Mouse (Mus musculus) embryonic facial prominence, embryonic 12.5 days (tissue): ENCODE measurements around the gene Sh3gl1. TPM values are rescaled to one million over a fixed set of nuclear protein-coding genes. Genes with fewer than 3 reads are reported as not detected.

Source experiments
- ATAC-seq: fragments of 200-750 bp; cut with Nextera tagmentation; 2 replicates; pipeline ENCODE4 v1.8.0; 2017; ENCODE audit not compliant: insufficient number of reproducible peaks, insufficient read depth, low FRiP score, low TSS enrichment
- H3K27ac ChIP-seq: fragments of 300-500 bp; sonication (generic); 2 replicates; pipeline ENCODE4 v1.5.1; 2016; ENCODE audit warnings: mild to moderate bottlenecking
- H3K27me3 ChIP-seq: fragments of 300-500 bp; sonication (generic); 2 replicates; pipeline ENCODE4 v1.6.1; 2016; ENCODE audit warnings: mild to moderate bottlenecking, moderate library complexity
- H3K36me3 ChIP-seq: fragments of 300-500 bp; sonication (generic); 2 replicates; pipeline ENCODE4 v1.6.1; 2016; ENCODE audit warnings: mild to moderate bottlenecking
- H3K4me1 ChIP-seq: fragments of 300-500 bp; sonication (generic); 2 replicates; pipeline ENCODE4 v1.6.1; 2016
- H3K4me2 ChIP-seq: fragments of 300-500 bp; sonication (generic); replicated peaks from 2 replicates; pipeline ENCODE4 v1.6.1; 2016; ENCODE audit warnings: mild to moderate bottlenecking, moderate library complexity
- H3K4me3 ChIP-seq: fragments of 300-500 bp; sonication (generic); 2 replicates; pipeline ENCODE4 v1.5.1; 2016; ENCODE audit warnings: mild to moderate bottlenecking
- H3K9ac ChIP-seq: fragments of 300-500 bp; sonication (generic); 2 replicates; pipeline ENCODE4 v1.6.1; 2016; ENCODE audit warnings: mild to moderate bottlenecking, moderate library complexity
- H3K9me3 ChIP-seq: fragments of 300-500 bp; sonication (generic); 2 replicates; pipeline ENCODE4 v1.6.1; 2016; ENCODE audit warnings: mild to moderate bottlenecking, moderate library complexity
- WGBS: fragments of 180-500 bp; shearing (Covaris S2); methylation state at CpG from one replicate; pipeline ENCODE4 v1.1.7; 2016; 5-methylcytosine and 5-hydroxymethylcytosine counted together
- polyA plus RNA-seq: library from polyadenylated mRNA; unstranded; fragments of >200 nt; fragmentation: Nextera tagmentation; extraction: Ambion mirVana; gene quantifications from 2 replicates; pipeline ENCODE4 v1.2.1, GENCODE M21; 2016

Gene Sh3gl1
- polyA plus RNA-seq, 1 experiment from 2014 or later = 173 TPM

GRCm38 (mm10) chr17:56007444-56008355 is 28.7 kb downstream of the Sh3gl1 start:
- WGBS = 30% methylated on average over 14 of the region's 14 CpGs
- Histone ChIP-seq H3K4me1 (peaks cover 27% of the 10 kb centered on the region), H3K9me3 (no peaks in the 10 kb centered on the region), H3K4me3 (peak overlapping the region; percentile 82), H3K27ac (peak overlapping the region; percentile 96), H3K9ac (peak overlapping the region; percentile 19; the same call in 1 of the 2 replicates), H3K4me2 (peak overlapping the region; percentile 93), H3K36me3 (peaks cover 19% of the 10 kb centered on the region), H3K27me3 (no peaks in the 10 kb centered on the region)
- no peak for ATAC-seq

DNA sequence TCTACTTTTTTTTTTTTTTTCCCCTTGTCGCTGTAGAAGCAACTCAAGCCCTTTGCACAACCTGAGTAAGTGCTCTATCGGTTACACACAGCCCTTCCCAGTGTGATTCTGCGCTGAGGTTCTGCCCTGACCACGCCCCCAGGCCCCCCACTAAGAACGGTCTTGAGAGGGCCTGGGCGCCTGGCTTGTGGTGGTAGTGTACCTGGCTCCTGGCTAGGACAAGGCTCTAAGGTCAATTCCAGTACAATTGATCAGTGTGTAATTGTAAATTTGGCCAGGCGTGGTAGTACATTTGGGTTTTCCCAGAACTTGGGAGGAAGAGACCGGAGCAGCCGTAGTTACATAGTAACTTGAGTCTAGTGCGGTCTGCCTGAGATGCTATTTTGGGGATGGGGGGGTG is 29.5 kb downstream of the Sh3gl1 start:
- peak overlapping the region; percentile 96; the same call in 1 of the 2 replicates for H3K27ac ChIP-seq
- H3K9ac ChIP-seq = 0 out of 2 replicates have a peak overlapping the region, but pooled peaks have one; percentile 19
- 42% methylated on average over 10 of the region's 10 CpGs for WGBS
- no peak overlapping the region for H3K4me3 ChIP-seq
- H3K9me3 ChIP-seq = no peaks in the 10 kb centered on the region
- H3K4me1 ChIP-seq = peaks cover 27% of the 10 kb centered on the region
- no peak for ATAC-seq
- no peaks in the 10 kb centered on the region for H3K27me3 ChIP-seq
- peaks cover 13% of the 10 kb centered on the region for H3K36me3 ChIP-seq
- H3K4me2 ChIP-seq = peak overlapping the region; percentile 93; the same call in 1 of the 2 replicates

GRCm38 (mm10) chr17:56005415-56006061 is 30.9 kb downstream of the Sh3gl1 start, which contains the start of the genes Stap2 and Mpnd:
TSS of gene Stap2 (minus strand) at chr17:56005584.
TSS of gene Mpnd (plus strand) at chr17:56005711.
- H3K9ac ChIP-seq = no peak within 1 kb of the TSS
- H3K27me3 ChIP-seq = peaks cover 4% of the 10 kb centered on the region
- no peak within 1 kb of the TSS for H3K27ac ChIP-seq
- 0 out of 2 replicates have a peak, but pooled peaks cover 2% of the 10 kb centered on the region for H3K9me3 ChIP-seq
- H3K4me3 ChIP-seq = 0 out of 2 replicates have a peak within 1 kb of the TSS, but pooled peaks have one; percentile 1
- no peaks in the 10 kb centered on the region for H3K36me3 ChIP-seq
- no peak within 1 kb of the TSS; the same call in 1 of the 2 replicates for H3K4me2 ChIP-seq
- peaks cover 17% of the 10 kb centered on the region for H3K4me1 ChIP-seq
- whole genome bisulfite sequencing = 35% methylated on average over 13 of the region's 13 CpGs
- no peak for ATAC-seq

- peaks cover 14% of the 10 kb centered on the region for H3K4me1 ChIP-seq
- H3K4me3 ChIP-seq = no peak overlapping the region
- H3K9me3 ChIP-seq = 0 out of 2 replicates have a peak, but pooled peaks cover 2% of the 10 kb centered on the region
- no peak overlapping the region for H3K4me2 ChIP-seq
- ATAC-seq = no peak
- H3K9ac ChIP-seq = no peak overlapping the region
- whole genome bisulfite sequencing = 76% methylated on average over 3 of the region's 3 CpGs
- peaks cover 21% of the 10 kb centered on the region for H3K27me3 ChIP-seq
- H3K36me3 ChIP-seq = no peaks in the 10 kb centered on the region
- H3K27ac ChIP-seq = no peak overlapping the region
Observed at GRCm38 (mm10) chr17:56003000-56003399, 33.4 kb downstream of the Sh3gl1 start.

- WGBS = 7% methylated on average over 30 of the region's 30 CpGs
- Histone ChIP-seq H3K4me2 (peak overlapping the region; percentile 31), H3K36me3 (peaks cover 15% of the 10 kb centered on the region; the same call in 1 of the 2 replicates), H3K9me3 (0 out of 2 replicates have a peak, but pooled peaks cover 2% of the 10 kb centered on the region), H3K9ac (no peak overlapping the region), H3K27me3 (peaks cover 21% of the 10 kb centered on the region), H3K27ac (no peak overlapping the region), H3K4me1 (peaks cover 5% of the 10 kb centered on the region; the same call in 1 of the 2 replicates), H3K4me3 (peak overlapping the region; percentile 21)
- ATAC-seq = peak; percentile 28; the same call in 1 of the 2 replicates
Observed at GRCm38 (mm10) chr17:55999794-56000499, 36.5 kb downstream of the Sh3gl1 start.

DNA sequence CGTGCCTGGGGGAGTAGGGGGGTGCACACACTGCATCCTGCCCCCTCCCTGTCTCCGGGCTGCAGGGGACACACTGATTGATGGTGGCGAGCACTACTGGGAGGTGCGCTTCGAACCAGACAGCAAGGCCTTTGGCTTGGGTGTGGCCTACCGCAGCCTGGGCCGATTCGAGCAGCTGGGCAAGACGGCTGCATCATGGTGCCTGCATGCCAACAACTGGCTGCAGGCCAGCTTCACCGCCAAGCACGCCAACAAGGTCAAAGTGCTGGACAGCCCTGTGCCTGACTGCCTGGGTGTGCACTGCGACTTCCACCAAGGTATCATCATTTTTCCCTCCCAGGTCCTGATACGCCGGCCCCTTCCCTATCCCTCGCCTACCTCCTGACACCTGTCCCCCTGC is 40.4 kb downstream of the Sh3gl1 start:
- no peak overlapping the region for H3K9ac ChIP-seq
- peaks cover 38% of the 10 kb centered on the region for H3K36me3 ChIP-seq
- no peak overlapping the region for H3K4me2 ChIP-seq
- H3K27ac ChIP-seq = no peak overlapping the region
- no peaks in the 10 kb centered on the region for H3K9me3 ChIP-seq
- H3K27me3 ChIP-seq = peaks cover 21% of the 10 kb centered on the region
- H3K4me1 ChIP-seq = peaks cover 5% of the 10 kb centered on the region; the same call in 1 of the 2 replicates
- H3K4me3 ChIP-seq = no peak overlapping the region
- no peak for ATAC-seq
- 90% methylated on average over 15 of the region's 15 CpGs for WGBS

GRCm38 (mm10) chr17:55990278-55990898 is 46.0 kb downstream of the Sh3gl1 start:
- H3K4me2 ChIP-seq = no peak overlapping the region
- H3K4me1 ChIP-seq = peaks cover 6% of the 10 kb centered on the region
- peaks cover 35% of the 10 kb centered on the region; the same call in 1 of the 2 replicates for H3K36me3 ChIP-seq
- no peak overlapping the region for H3K27ac ChIP-seq
- no peak overlapping the region for H3K9ac ChIP-seq
- whole genome bisulfite sequencing = 83% methylated on average over 8 of the region's 8 CpGs
- H3K9me3 ChIP-seq = no peaks in the 10 kb centered on the region
- H3K27me3 ChIP-seq = no peaks in the 10 kb centered on the region
- ATAC-seq = peak; percentile 73; the same call in 1 of the 2 replicates
- H3K4me3 ChIP-seq = no peak overlapping the region

DNA sequence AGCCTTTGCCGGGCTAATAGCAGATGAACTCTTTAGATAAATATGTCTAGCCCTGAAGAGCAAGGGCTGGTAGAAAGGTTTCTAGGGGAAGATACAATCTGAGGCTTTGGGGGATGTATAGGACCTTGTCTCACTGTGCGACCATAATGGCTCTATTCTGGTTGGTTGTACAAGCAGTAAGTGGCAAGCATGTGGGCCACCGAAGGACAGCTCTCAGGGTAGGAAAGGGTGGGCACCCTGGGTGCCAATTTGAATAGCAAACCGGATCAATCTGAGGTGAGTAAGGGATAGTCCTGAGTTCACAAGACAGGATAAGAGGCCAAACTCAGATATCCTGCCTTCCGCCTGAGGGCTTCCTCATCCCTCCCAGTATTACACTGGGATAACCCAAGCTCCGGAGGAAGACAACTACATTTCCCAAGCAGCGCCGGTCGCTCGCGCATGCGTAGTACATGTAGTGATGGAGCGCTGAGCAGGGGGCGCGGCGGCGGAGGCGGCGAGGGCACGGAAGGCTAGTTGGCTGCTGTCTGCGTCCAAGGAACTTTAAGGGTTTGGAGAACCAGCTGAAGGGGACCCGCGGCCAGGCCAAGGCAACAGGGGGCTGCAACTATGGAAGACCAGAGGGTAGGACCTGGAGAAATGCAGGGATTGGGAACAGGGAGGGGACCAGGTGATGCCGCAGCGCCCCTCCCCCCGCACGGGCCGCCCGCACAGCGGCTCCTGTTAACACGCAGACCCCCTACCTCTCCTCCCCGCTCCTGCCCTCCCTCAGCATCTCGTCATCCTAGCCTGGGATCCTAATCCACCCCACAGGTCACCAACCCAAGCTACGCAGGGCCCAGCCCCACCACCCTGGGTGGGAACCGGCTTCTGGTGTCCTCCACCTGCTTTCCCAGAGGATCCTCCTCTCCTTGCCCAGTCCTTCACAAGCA is 50.1 kb downstream of the Sh3gl1 start, which contains the start of gene Fsd1:
Fsd1 (plus strand) TSS at position 480 of the 932 bp plus-strand sequence.
- Histone ChIP-seq H3K4me1 (peaks cover 6% of the 10 kb centered on the region), H3K9me3 (no peaks in the 10 kb centered on the region), H3K9ac (peak within 1 kb of the TSS; percentile 63), H3K4me2 (peak within 1 kb of the TSS; percentile 90), H3K27me3 (no peaks in the 10 kb centered on the region), H3K36me3 (peaks cover 13% of the 10 kb centered on the region; the same call in 1 of the 2 replicates), H3K4me3 (peak within 1 kb of the TSS; percentile 63), H3K27ac (no peak within 1 kb of the TSS)
- ATAC-seq = peak; percentile 65
- 8% methylated on average over 33 of the region's 35 CpGs for WGBS

GRCm38 (mm10) chr17:55977301-55977700 is 59.1 kb downstream of the Sh3gl1 start:
- peaks cover 4% of the 10 kb centered on the region; the same call in 1 of the 2 replicates for H3K36me3 ChIP-seq
- H3K9ac ChIP-seq = no peak overlapping the region
- 50% methylated on average over 3 of the region's 3 CpGs for WGBS

More at GRCm38 (mm10) chr17:55977301-55977700, 59.1 kb downstream of the Sh3gl1 start:
- ATAC-seq = no peak
- Histone ChIP-seq H3K9me3 (no peaks in the 10 kb centered on the region), H3K4me2 (no peak overlapping the region), H3K4me3 (no peak overlapping the region), H3K4me1 (no peaks in the 10 kb centered on the region), H3K27me3 (no peaks in the 10 kb centered on the region), H3K27ac (no peak overlapping the region)
